Mouse (Mus musculus) lung, adult 2 months (tissue): ENCODE results near the gene Nudt15.

Experiments
- CTCF ChIP-seq: fragments of 200-500 bp; IDR thresholded peaks from 2 replicates; pipeline ENCODE4 v1.5.1; 2011; ENCODE audit warnings: mild to moderate bottlenecking, low read length, control low read depth; ENCODE audit not compliant: insufficient read depth
- POLR2A ChIP-seq: fragments of 200-500 bp; IDR thresholded peaks from 2 replicates; pipeline ENCODE4 v1.6.1; 2011; ENCODE audit warnings: low read depth, mild to moderate bottlenecking, control low read depth, low read length, borderline replicate concordance; ENCODE audit errors: extremely low read depth

- no peak for TF ChIP-seq CTCF
- no peak for TF ChIP-seq POLR2A
Measured at GRCm38 (mm10) chr14:73473670-73474460, 74.2 kb downstream of the Nudt15 start.
